Mouse (Mus musculus): ENCODE data around the gene Akap3. TPM values are rescaled to one million over a fixed set of nuclear protein-coding genes. Genes with fewer than 3 reads are reported as not detected.

Akap3 gene
- 0.10 and 0.26 TPM in 2 replicates for polyA plus RNA-seq (2015; fragmentation: Nextera tagmentation; extraction: Ambion mirVana)

GRCm38 (mm10) chr6:126852881-126853280 is at the start of gene Akap3:
Gene Akap3, plus strand, starts transcription at chr6:126853098.
- H3K36me3 ChIP-seq (replicated peaks): no peaks in the 10 kb centered on the region
- no peak within 1 kb of the TSS for H3K9ac ChIP-seq
- ATAC-seq (replicated peaks): no peak
- no peak within 1 kb of the TSS for H3K4me2 ChIP-seq
- peaks cover 10% of the 10 kb centered on the region for H3K4me1 ChIP-seq
- H3K9me3 ChIP-seq: no peaks in the 10 kb centered on the region
- no peak within 1 kb of the TSS for H3K4me3 ChIP-seq
- no peak within 1 kb of the TSS for H3K27ac ChIP-seq
- peaks cover 3% of the 10 kb centered on the region; the same call in 1 of the 2 replicates for H3K27me3 ChIP-seq (replicated peaks)

- Histone ChIP-seq H3K4me1 (no peaks in the 10 kb centered on the region), H3K4me3 (no peak overlapping the region), H3K4me2 (no peak overlapping the region), H3K27ac (no peak overlapping the region), H3K27me3 (replicated peaks) (no peaks in the 10 kb centered on the region), H3K36me3 (replicated peaks) (no peaks in the 10 kb centered on the region), H3K9ac (no peak overlapping the region), H3K9me3 (no peaks in the 10 kb centered on the region)
- ATAC-seq (replicated peaks): no peak
- 87% methylated on average over 3 of the region's 3 CpGs for WGBS
Measured at GRCm38 (mm10) chr6:126806783-126807182, 46.1 kb upstream of the Akap3 start.

GRCm38 (mm10) chr6:126808134-126808533 is 44.8 kb upstream of the Akap3 start:
- WGBS: 77% methylated on average over 4 of the region's 4 CpGs
- Histone ChIP-seq H3K4me2 (no peak overlapping the region), H3K9ac (no peak overlapping the region), H3K4me3 (no peak overlapping the region), H3K27ac (no peak overlapping the region), H3K9me3 (no peaks in the 10 kb centered on the region), H3K4me1 (no peaks in the 10 kb centered on the region), H3K36me3 (replicated peaks) (no peaks in the 10 kb centered on the region), H3K27me3 (replicated peaks) (no peaks in the 10 kb centered on the region)
- ATAC-seq (replicated peaks): no peak

GRCm38 (mm10) chr6:126808561-126808960 is 44.3 kb upstream of the Akap3 start:
- H3K9me3 ChIP-seq: no peaks in the 10 kb centered on the region
- no peak overlapping the region for H3K4me2 ChIP-seq
- no peak overlapping the region for H3K27ac ChIP-seq
- no peaks in the 10 kb centered on the region for H3K4me1 ChIP-seq
- WGBS: 87% methylated on average over 8 of the region's 8 CpGs
- no peak overlapping the region for H3K9ac ChIP-seq
- H3K27me3 ChIP-seq (replicated peaks): no peaks in the 10 kb centered on the region
- no peaks in the 10 kb centered on the region for H3K36me3 ChIP-seq (replicated peaks)
- no peak overlapping the region for H3K4me3 ChIP-seq
- ATAC-seq (replicated peaks): no peak

- H3K4me1 ChIP-seq: no peaks in the 10 kb centered on the region
- no peak overlapping the region for H3K4me2 ChIP-seq
- H3K27me3 ChIP-seq (replicated peaks): no peaks in the 10 kb centered on the region
- no peaks in the 10 kb centered on the region for H3K36me3 ChIP-seq (replicated peaks)
- no peak overlapping the region for H3K9ac ChIP-seq
- H3K4me3 ChIP-seq: no peak overlapping the region
- 87% methylated on average over 4 of the region's 4 CpGs for WGBS
- H3K27ac ChIP-seq: no peak overlapping the region
- no peaks in the 10 kb centered on the region for H3K9me3 ChIP-seq
- ATAC-seq (replicated peaks): no peak
Measured at GRCm38 (mm10) chr6:126811481-126811880, 41.4 kb upstream of the Akap3 start.

GRCm38 (mm10) chr6:126815206-126815750 is 37.6 kb upstream of the Akap3 start:
- no peak for ATAC-seq (replicated peaks)
- 52% methylated on average over 6 of the region's 6 CpGs for WGBS
- H3K4me1 ChIP-seq: no peaks in the 10 kb centered on the region
- H3K27me3 ChIP-seq (replicated peaks): no peaks in the 10 kb centered on the region
- no peaks in the 10 kb centered on the region for H3K9me3 ChIP-seq
- H3K4me3 ChIP-seq: no peak overlapping the region
- H3K27ac ChIP-seq: no peak overlapping the region
- no peaks in the 10 kb centered on the region; the same call in 1 of the 2 replicates for H3K36me3 ChIP-seq (replicated peaks)
- no peak overlapping the region for H3K4me2 ChIP-seq
- no peak overlapping the region for H3K9ac ChIP-seq

- no peaks in the 10 kb centered on the region for H3K4me1 ChIP-seq
- no peak overlapping the region for H3K4me3 ChIP-seq
- WGBS: 95% methylated on average over 8 of the region's 8 CpGs
- H3K36me3 ChIP-seq (replicated peaks): peaks cover 1% of the 10 kb centered on the region
- no peak overlapping the region for H3K27ac ChIP-seq
- no peaks in the 10 kb centered on the region for H3K27me3 ChIP-seq (replicated peaks)
- no peak overlapping the region for H3K9ac ChIP-seq
- no peaks in the 10 kb centered on the region for H3K9me3 ChIP-seq
- no peak for ATAC-seq (replicated peaks)
- no peak overlapping the region for H3K4me2 ChIP-seq
Measured at GRCm38 (mm10) chr6:126816338-126816737, 36.6 kb upstream of the Akap3 start.

- H3K9ac ChIP-seq: no peak overlapping the region
- ATAC-seq (replicated peaks): no peak
- H3K27ac ChIP-seq: no peak overlapping the region
- H3K36me3 ChIP-seq (replicated peaks): peaks cover 46% of the 10 kb centered on the region
- no peak overlapping the region for H3K4me3 ChIP-seq
- no peaks in the 10 kb centered on the region for H3K9me3 ChIP-seq
- H3K4me1 ChIP-seq: no peaks in the 10 kb centered on the region
- no peaks in the 10 kb centered on the region for H3K27me3 ChIP-seq (replicated peaks)
- H3K4me2 ChIP-seq: no peak overlapping the region
- 87% methylated on average over 3 of the region's 3 CpGs for WGBS
Measured at GRCm38 (mm10) chr6:126823087-126823486, 29.8 kb upstream of the Akap3 start.

GRCm38 (mm10) chr6:126836628-126837027 is 16.3 kb upstream of the Akap3 start:
- H3K27me3 ChIP-seq (replicated peaks): no peaks in the 10 kb centered on the region
- H3K27ac ChIP-seq: no peak overlapping the region
- ATAC-seq (replicated peaks): no peak
- no peak overlapping the region for H3K4me2 ChIP-seq
- no peak overlapping the region for H3K4me3 ChIP-seq
- H3K9ac ChIP-seq: no peak overlapping the region
- H3K4me1 ChIP-seq: no peaks in the 10 kb centered on the region
- WGBS: 89% methylated on average over 8 of the region's 8 CpGs
- peaks cover 67% of the 10 kb centered on the region for H3K36me3 ChIP-seq (replicated peaks)
- H3K9me3 ChIP-seq: no peaks in the 10 kb centered on the region

- ATAC-seq (replicated peaks): peak; percentile 93
Measured at GRCm38 (mm10) chr6:126848712-126849704, 3.9 kb upstream of the Akap3 start, which contains the start of gene Ndufa9. Gene Ndufa9, minus strand, starts transcription at chr6:126849136.

GRCm38 (mm10) chr6:126877118-126877517 is 24.2 kb downstream of the Akap3 start:
- WGBS: 91% methylated on average over 8 of the region's 8 CpGs
- Histone ChIP-seq H3K4me1 (no peaks in the 10 kb centered on the region), H3K27me3 (replicated peaks) (no peaks in the 10 kb centered on the region), H3K9ac (no peak overlapping the region), H3K9me3 (no peaks in the 10 kb centered on the region), H3K27ac (no peak overlapping the region), H3K4me2 (no peak overlapping the region), H3K36me3 (replicated peaks) (no peaks in the 10 kb centered on the region), H3K4me3 (no peak overlapping the region)
- ATAC-seq (replicated peaks): no peak

More at GRCm38 (mm10) chr6:126848712-126849704, 3.9 kb upstream of the Akap3 start, which contains the start of gene Ndufa9:
- 5% methylated on average over 46 of the region's 46 CpGs for WGBS
- 0 out of 2 replicates have a peak, but pooled peaks cover 3% of the 10 kb centered on the region for H3K36me3 ChIP-seq (replicated peaks)
- H3K27ac ChIP-seq: peak within 1 kb of the TSS; percentile 82
- H3K4me1 ChIP-seq: peaks cover 15% of the 10 kb centered on the region
- no peaks in the 10 kb centered on the region for H3K9me3 ChIP-seq
- H3K9ac ChIP-seq: peak within 1 kb of the TSS; percentile 78
- peaks cover 3% of the 10 kb centered on the region; the same call in 1 of the 2 replicates for H3K27me3 ChIP-seq (replicated peaks)
- peak within 1 kb of the TSS; percentile 85 for H3K4me2 ChIP-seq
- peak within 1 kb of the TSS; percentile 77 for H3K4me3 ChIP-seq

GRCm38 (mm10) chr6:126907378-126907777 is 54.5 kb downstream of the Akap3 start:
- Histone ChIP-seq H3K9me3 (no peaks in the 10 kb centered on the region), H3K36me3 (replicated peaks) (no peaks in the 10 kb centered on the region), H3K27ac (no peak overlapping the region), H3K4me2 (no peak overlapping the region), H3K4me3 (no peak overlapping the region), H3K27me3 (replicated peaks) (no peaks in the 10 kb centered on the region), H3K4me1 (no peaks in the 10 kb centered on the region), H3K9ac (no peak overlapping the region)
- no peak for ATAC-seq (replicated peaks)
- 75% methylated on average over 4 of the region's 5 CpGs for WGBS
